Mouse (Mus musculus): Measurements from ENCODE around the gene Mrtfa.

DNA sequence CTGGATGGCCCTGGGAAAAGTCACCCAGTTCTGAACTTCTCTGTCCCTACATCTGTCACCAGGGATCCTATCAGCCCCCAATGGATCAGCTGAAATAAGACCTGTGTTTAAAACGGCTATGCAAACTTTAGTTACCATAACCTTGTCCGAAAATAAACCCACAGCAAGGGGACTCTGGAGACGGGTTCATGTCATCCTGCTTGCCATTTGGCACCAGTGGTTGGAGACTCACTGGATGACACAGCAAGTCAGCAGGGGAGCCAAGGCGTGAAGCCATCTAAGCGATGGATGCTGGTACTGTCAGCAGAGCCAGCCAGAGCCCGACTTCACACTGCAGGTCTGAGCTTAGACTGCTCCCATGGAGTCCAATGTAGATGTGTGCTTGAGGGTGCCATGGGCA is 30.9 kb upstream of the Mrtfa start:
- TF ChIP-seq CTCF (IDR thresholded peaks at IDR 0.05; ENCODE audit: borderline replicate concordance, insufficient read depth, low read length) (no peak), POLR2A (IDR thresholded peaks at IDR 0.05; ENCODE audit: low read depth, low read length) (no peak)

All from embryonic fibroblast, embryonic 13.5 days (primary cell).